Mouse (Mus musculus): ENCODE results near the gene Ppp2r2c.
A peak's percentile ranks its signal among the peaks of the same experiment; 100 is the strongest.

Gene Ppp2r2c

DNA sequence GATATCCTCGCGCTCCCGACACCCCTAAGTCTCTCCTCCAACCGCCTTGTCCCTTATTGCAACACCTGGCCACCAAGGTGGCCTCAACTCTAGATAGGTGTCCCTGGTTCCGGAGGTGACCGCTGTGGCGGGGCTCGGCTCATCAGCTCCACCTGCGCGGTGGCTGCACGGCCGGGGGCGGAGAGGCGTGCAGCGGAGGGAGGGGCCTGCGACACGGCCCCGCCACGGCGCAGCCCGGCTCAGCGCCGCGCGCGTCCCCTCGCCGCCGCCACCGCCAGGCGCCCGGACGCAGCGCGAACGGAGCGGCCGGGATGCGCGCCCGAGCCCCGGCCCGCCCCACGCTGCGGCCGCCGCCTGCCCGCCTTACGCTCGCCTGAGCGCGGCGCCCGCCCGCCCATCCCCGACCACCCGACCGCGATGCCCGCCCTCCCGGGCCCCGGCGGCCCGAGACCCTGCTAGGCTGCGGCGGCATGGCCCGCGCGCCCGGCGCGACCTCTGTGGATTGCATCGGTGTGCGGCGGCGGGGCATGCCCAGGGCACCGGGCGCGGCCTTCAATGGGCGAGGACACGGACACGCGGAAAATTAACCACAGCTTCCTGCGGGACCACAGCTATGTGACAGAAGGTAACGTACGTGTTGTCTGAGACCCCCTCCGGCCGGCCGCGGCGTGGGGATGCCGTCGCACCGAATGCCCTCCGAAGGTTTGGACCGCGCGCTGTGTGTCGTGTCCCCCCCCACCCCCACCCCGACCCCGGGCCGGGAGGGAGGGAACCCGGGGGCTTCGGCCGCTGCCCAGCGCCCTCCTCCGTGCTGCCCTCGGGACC lies at the start of gene Ppp2r2c:
Ppp2r2c (plus strand) TSS at position 248 of the 825 bp plus-strand sequence.
- DNase-seq: no peak

DNA sequence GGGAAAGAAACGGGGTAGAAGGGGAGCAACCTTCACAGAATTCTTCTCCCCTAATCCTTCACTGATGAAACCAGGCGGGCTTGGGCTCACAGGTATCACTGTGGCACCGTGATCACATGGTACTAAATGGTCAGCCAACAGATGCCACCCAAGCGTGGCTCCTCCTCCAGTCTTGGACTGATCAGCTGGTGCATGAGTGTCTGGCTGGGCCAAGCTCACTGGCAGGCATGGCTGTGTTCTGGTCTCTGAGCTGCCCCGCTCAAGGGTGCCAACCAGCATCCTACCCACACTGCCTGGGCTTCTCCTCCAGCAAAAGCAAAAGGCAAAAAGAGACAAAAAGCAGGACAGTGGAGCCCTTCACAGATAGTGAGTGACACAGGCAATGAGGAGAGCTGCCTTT lies 48.6 kb upstream of the Ppp2r2c start:
- no peak for DNase-seq

DNA sequence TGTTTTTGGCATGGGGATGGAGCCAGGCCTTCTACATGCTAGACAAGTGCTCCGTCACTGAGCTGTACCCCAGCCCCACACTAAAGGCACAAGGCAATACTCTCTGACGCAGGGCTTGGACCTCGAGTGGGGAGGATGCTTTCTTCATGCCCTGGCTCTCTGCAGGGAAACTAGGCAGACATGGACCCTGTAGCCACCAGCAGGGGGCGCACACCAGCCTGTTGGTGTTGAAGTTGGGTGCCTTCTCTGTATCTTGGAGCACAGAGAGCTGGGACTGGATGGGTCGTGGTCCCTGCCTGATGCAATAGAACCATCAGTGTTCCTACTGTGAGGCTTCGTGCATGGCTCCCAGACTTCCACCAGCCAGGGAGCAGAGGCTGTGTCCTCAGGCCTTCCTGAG lies 48.2 kb upstream of the Ppp2r2c start:
- DNase-seq: peak; percentile 50

DNA sequence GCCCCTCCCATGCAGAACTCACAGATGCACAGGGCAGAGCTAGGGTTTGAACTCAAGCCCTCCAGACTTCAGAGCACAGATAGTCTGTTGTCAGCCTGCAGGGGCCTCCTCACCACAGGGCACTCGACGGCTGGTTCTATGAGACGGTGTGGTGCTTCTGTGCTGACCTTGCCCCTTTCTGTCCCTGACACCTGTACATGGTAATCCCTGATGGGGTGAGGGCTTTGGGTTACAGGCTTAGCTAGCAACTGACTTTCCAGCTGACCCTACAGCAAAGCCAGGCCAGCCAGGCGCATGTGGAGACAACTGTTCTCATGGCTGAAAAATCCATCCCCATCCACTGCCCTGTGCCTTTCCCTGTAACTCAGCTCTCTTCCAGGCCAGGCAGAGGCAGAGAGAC lies 45.4 kb upstream of the Ppp2r2c start:
- DNase-seq: no peak

DNA sequence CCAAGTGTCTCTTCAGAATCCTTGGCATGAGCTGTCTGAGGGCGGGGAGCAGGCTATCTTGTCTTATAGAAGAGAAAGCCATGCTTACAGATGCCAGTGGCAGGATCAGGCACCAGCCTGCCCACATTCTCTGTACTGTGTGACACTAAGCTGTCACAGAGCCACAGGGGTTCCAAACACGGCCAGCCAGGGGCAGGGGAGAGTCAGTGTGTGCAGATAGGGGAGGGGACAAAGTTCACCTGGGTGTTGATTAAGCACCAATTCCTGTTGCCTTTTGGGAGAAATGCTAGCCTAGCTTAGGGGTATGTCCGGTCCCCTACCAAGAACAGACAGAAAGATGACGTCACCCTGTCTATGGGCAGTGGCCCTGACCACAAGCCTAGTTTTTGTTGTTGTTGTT lies 39.2 kb upstream of the Ppp2r2c start:
- DNase-seq: no peak

DNA sequence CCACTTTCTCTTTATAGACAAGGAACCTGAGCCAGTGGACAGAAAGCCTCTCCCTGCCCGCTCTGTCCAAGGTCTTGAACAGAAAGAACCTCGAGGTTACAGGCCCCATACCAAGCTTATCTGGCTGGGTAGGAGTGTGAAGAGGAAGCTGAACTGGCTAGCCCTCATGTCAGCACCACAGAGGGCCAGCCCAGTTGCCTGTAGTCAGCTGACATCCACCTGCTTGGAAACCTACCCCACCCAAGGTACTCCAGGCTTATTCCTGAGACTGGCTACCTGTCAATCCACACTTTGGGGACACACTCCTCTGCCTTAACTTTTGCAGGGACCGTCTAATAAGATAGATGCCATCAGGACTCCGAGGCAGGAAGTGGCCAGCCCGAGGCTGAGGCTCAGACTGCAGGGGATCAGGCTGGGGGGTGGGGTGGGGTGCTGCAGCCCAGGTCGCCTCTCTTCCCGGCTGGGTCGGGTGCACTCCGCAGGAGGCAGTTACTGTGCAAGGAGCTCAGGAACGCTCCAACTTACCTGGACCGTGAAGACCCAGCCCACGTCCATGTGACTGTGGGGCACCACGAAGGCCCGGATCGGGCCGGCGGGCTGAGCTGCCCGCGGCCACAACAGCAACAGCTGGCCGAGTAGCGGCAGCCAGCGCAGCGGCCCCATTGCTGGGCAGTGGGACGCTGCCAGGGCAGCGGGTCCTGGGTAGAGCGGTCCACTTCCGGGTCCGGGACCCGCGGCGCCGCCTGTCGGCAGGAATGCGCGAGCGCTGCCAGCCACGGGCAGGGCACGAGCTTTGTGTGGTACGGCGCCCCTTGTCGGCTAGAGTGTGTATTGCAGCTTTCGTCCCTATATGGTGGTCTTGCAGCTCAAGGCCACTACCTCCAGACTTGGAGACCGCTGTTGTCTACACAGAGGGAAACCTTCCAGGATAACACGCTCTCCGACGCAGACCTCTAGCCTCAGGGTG lies 38.1 kb upstream of the Ppp2r2c start, which contains the start of gene Man2b2:
Man2b2 (minus strand) TSS at position 741 of the 967 bp plus-strand sequence.
- DNase-seq: peak; percentile 95

DNA sequence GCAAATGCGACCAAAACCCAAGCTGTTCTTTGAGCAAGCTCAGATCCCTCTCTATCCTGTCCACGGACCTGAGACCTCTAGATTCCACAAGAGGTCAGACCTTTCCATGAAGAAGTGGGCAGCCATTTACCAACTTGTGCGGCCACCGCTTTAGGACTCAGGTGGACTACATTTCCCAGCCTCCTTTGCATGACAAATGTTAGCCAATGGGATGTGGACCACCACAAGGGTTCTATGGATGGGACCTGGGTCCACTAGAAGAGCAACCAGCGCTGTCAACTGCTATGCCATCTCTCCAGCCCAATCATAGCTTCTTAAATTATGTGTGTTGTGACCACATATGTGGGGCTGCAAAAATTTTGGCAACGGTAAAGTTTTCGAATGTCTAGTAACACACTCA lies 37.0 kb upstream of the Ppp2r2c start:
- DNase-seq: no peak

DNA sequence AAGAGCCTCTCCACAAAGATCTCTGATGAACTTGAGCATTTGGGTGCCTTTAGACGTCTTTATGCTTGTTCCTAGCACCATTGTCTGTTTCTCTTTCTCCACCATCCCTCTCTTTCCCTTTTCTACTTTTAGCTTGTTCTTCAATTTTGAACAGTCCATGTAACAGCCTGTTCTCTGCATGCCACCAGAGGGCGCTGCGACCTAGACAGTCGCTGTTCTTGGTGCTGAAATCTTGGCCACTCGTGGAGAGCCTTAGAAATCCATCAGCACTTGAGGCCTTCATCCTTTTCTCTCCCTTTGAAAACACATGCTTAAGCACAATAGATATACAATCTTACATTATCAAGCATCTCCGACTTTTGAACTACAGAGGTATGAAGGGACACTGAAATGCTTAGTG lies 32.4 kb upstream of the Ppp2r2c start:
- DNase-seq: peak; percentile 78

DNA sequence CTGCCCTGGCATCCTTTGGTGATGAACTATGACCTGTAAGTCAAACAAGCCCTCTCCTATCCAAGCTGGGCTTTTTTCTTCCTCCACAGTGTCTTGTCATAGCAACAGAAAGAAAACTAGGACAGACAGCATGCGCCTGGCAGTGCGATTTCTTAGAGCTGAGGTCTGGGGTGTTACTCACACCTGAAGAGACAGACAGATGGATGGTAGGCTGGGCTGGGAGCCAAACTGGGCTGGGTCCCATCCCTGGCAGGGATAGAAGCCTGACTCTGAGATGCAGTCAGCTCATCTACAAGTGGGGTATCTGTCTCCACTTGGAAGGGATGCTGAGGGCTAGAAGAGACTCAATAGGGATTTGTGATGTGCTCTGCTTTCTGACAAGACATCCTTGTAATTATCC lies 29.3 kb upstream of the Ppp2r2c start:
- no peak for DNase-seq

DNA sequence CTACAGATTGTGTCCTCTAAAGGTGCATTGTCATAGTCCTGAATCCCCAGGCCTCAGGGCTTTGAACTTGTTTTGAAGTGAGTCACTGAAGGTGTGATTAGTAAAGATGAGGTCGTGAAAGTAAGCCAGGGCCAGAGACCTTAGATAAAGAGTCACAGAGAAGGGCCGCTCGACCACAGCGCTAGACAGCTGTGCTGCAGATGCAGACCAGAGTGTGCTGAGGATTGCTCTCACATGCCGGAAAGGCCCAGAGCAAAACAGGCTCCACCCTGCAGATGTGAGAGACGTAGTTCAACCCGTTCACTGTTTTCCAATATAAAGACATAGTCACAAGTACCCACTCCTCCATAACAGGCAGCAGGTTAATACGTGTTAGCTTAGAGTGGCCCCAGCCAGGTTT lies 28.7 kb upstream of the Ppp2r2c start:
- DNase-seq: no peak

DNA sequence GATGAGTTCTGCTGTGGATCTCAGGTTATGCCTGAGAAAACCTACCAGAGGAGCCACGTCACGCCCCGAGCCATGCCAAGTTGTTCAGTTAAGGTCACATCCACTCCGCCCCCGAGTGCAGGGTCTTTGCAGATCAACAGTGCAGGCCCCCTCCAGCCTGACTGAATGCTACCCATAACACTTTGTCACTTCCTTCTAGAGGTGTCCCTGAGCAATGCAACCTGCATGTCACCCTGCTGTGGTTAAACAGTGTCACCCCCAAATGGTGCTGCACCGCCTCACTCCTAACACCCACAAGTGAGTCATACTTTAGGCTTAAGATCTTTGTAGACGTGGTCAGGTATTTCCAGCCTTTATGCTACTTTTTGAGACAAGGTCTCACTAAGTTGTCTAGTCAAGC lies 28.2 kb upstream of the Ppp2r2c start:
- DNase-seq: no peak

DNA sequence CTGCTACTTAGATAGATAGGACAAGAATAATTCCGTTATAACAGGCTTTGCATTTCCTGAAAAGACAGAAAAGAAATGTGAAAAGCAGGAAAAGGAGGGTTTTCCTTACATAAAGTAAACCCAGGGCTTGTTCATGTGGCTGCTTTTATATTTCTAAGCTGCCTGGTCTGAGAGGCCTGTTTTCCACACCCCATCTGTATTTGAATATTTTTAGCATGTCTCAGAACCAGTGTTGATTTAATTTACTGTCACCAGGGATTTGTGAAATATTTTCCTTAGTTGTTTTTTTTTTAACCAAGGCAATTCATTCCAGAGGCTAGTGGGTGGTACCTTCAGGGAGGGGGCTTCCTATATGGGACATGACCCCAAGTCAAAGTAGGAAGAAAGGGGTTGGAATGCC lies 26.6 kb upstream of the Ppp2r2c start:
- no peak for DNase-seq

DNA sequence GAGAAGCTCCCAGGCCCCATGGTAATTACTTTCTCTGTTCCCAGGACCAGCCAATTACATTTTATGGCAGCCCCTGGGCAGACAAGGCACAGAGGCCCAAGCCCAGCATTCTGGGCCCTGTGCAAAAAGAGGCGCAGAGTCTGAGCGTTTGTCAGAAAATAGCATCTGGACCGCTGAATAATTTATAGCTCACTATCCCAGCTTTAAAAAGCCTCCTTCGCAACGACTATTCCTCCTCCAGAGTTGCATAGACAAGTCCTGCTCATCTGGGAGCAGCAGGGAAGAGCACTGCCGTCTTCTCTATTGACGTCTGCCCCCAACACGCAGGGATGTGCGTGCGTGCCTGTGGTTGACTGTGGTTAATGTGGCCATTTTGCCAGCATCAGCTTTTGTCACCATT lies 23.8 kb upstream of the Ppp2r2c start:
- no peak for DNase-seq

DNA sequence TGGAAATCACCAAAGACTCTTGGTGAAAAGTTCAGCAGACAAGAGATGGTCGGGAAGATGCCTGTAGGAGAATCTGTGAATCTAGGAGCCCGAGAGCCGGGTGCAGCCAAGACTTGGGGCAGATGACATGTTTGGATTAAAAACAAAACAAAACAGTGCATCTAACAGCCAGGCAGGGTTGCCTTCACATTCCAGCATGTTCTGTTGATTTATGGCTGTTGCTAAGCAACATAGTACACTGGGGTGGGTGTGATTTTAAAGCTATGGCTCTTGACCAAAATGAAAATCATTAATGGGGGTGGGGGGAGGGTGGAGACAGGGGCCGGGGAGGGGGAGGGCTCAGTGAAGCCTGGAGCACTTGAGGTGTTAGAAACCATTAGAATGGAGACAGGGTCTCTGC lies 16.7 kb upstream of the Ppp2r2c start:
- DNase-seq: no peak

DNA sequence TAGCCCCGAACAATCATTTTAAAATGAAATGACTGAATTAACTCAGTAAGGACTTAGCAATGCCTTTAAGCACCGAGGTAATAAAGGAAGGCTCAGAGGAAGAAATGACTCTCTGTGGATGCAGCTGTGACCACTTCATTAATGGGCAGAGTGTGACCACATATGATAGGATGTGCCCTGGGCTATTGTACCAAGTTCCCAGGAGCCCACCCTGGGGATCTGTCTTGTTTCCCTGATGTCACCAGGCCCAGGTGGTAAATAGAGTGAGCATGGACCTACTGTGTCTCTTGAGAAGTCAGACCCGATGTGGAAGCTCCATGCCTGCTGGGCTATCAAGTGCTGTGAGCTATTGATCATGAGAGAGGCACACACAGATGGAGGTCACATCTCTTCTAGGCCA lies 13.1 kb upstream of the Ppp2r2c start:
- DNase-seq: no peak

DNA sequence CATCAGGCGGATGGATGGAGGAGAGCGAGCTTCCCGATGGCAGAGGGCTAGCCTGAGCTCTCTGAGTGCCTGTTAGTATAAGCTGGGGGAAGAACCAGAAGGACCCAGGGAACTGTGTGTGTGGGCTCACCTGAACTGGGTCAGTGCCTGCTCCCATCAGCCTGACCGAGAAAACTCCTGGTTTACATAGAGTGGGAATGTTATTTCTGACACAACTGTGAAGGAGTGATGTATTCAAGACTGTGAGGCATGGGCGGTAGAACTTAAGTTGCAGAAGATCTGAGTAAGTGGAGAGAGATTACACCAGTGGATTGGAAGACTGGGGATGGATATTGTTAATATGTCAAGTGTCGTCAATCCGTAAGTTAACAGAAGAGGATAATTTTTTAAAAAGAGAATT lies 11.8 kb upstream of the Ppp2r2c start:
- DNase-seq: no peak

DNA sequence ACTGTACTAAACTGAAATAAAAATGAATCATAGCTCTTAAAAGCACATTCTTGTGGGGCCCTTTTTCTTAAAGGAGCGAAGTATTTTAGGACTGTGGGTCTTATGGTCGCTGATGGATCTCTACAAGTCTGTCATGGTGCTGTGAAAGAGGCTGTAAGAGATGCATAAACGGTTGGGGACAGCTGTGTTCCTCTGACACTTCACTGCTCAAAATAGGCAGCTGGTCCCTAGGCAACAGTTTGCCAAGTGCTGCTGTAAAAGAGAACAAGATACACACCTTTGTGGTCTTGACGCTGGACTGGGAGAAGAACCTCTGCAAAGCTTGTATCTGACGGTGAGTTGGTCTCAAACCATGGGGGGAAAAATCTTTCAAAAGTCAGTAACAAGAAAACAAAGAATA lies 10.8 kb upstream of the Ppp2r2c start:
- no peak for DNase-seq

DNA sequence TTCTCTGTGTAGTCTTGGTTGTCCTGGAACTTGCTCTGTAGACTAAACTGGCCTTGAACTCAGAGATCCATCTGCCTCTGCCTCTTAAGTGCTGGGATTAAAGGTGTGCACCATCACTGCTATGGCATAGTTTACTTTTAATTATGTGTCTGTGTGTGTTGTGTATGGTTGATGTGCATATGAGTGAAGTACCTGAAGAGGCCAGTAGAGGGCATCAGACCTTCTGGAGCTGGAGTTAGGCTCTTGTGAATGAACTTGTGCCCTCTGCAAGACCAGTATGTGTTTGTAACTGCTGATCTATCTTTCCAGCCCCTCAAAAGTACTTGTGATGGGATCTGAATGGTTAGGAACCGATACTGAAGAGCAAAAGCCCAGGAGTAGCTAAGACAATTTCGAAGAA lies 7.2 kb upstream of the Ppp2r2c start:
- DNase-seq: no peak

DNA sequence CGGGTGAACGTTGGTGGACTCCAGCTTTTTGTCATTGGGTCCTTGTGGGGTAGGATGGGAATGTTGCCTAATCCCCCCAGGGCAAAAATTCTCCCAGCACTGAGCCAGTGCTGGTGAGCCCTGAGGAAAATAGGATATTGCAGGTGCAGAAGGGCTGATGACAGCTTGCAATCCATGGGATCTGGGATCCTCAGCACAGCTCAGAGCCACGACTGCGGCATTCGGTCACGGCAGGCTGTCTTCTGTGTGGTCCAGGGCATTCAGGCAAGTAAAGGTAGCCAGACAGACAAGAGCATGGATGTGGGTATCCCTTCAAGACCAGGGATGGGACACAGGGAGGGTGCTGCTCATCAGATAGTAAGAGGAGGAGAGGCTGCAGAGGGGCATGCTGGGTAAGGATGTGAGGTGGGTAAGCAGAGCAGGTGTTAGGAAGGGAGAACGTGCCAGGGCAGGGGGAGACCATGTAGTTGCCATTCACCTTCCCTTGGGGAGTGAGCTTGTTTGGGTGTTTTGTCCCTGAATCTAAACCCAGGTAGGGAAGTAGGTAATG lies 1.5 kb upstream of the Ppp2r2c start:
- DNase-seq: no peak

DNA sequence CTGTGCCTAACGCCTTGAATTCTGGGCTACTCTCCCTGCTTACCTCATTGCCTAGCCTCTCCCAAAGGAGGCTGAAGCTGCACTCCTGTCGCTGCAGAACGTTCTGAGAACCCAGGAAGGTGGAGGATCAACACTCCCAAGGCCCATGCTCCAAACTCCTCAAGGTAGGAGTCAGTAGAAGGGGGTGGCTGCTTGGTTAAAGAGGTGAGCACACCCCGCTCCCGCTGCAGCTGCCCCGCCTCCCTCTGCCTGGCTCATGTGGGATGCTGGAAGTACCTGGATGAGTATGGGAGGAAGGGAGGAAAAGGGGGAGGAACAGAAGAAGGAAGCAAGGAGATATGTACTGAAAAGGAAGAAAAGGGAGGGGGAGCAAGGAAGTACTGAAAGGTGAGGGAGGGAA lies 752 bp upstream of the Ppp2r2c start:
- no peak for DNase-seq

DNA sequence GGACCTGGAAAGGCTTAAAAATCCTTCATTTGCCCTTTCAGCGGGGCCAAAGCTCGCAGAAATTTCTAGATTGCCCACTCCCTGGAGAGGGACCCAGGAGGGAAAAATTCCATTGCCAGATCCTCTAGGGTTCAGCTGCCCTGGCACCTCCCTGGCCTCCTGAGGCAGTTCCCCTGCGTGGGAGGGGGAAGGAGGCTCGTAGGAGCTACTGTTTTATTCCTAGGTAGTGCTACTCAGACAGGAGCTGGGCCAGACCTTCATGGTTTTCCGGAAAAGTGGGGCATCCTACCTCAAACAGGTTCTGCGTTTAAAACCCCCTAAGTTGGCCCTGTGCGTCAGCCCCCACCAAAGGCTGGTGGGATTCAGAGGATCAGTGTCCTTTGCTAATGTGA lies 869 bp downstream of the Ppp2r2c start:
- no peak for DNase-seq

DNA sequence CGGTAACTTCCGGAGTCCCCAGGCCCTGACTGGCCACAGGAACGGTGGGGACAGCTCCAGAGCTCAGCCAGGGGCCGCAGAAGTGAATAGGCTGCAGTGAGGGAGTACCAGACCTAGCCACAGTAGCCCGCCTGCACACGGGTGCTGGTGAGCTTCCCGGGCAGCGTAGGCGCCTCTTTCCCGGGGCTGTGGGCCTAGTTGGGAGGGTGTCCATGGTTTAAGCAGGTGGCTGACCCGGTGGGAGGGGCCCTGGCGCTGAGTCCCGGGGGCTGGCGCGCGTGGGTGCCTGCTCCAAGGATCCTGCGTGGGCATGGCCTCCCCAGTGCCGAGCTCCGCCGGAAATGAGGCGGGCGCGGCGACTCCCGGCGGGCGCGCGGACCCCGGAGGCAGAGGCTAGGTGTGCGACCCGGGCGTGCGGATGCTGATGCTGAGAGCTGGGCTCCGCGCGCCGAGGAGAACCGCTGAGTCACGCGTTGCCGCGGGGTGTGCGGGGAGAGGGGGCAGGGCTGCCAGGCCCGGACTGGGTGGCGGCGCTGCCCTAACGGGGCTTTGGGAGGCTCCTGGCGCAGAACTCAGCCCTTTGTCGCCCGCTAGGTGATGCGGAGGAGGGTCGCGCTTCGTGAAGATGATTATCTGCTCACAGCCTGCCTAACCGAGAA lies 1.4 kb downstream of the Ppp2r2c start:
- DNase-seq: no peak

DNA sequence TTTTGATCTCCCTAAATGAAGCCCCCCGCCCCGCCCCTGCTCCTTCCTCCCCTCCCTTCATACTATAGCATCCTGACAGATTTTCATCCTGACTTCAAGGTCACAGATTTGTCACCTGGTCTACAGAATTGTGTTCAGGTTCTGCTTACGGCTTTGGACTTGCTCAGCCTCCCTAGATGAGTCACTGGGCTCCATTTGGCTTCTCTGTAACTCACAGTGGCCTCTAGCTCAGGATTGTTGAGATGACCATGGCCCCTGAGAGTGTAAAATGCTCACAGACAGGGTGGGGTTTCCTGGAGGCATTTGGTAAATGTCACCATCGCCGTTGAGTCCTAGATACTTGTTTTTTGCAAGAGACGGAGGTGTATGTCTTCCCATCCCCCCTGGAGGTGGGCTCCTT lies 2.6 kb downstream of the Ppp2r2c start:
- no peak for DNase-seq

Measured in lung, postnatal 10 days (tissue).